Comparison of ENCODE assay signal across 8 mouse cellular contexts in the genomic region with DNA sequence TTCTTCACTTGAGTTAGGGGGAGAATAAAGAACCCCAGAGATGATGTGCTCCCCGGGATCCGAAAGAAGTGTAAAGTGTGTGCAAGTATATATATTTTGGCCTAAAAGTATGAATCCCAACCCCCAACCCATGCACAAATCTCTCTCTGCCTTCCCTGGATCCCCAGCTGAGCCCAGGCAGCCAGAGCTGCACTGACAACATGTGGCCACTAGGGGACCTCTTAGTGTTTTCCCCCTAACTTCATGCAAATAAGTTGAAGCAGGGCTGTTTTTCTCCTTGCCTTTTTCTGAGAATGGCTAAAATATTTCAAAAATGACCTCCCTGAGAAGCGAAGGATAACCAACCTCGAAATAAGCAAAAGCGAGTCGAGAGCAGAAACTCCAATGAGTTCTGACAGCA. TPM values are rescaled to one million over a fixed set of nuclear protein-coding genes. Genes with fewer than 3 reads are reported as not detected.
A peak's percentile ranks its signal among the peaks of the same experiment; 100 is the strongest.
DNase-seq lines count a peak whose midpoint lies in the region; ATAC-seq lines count a peak whose summit lies in the region.

No protein-coding gene starts in this region.

- no peak overlapping the region for H3K9ac ChIP-seq in heart, embryonic 12.5 days
- H3K9ac ChIP-seq in embryonic facial prominence, embryonic 11.5 days (replicated peaks; ENCODE audit: low read length), result no peak overlapping the region

- H3K36me3 ChIP-seq in heart, embryonic 12.5 days, result no peaks in the 10 kb centered on the region
- no peaks in the 10 kb centered on the region for H3K36me3 ChIP-seq in embryonic facial prominence, embryonic 11.5 days (replicated peaks; ENCODE audit: control insufficient read depth, insufficient read depth, low read depth, low read length)
- H3K36me3 ChIP-seq in limb, embryonic 10.5 days, result no peaks in the 10 kb centered on the region

- no peak for ATAC-seq in heart, embryonic 12.5 days (ENCODE audit: insufficient number of reproducible peaks, low FRiP score)
- ATAC-seq in embryonic facial prominence, embryonic 11.5 days (replicated peaks; ENCODE audit: insufficient number of reproducible peaks, low FRiP score, low TSS enrichment, low read depth), result no peak

- H3K27ac ChIP-seq in heart, embryonic 12.5 days (ENCODE audit: poor library complexity, severe bottlenecking), result no peak overlapping the region
- no peak overlapping the region for H3K27ac ChIP-seq in embryonic facial prominence, embryonic 11.5 days (replicated peaks; ENCODE audit: low read depth, low read length)
- H3K27ac ChIP-seq in limb, embryonic 10.5 days, result no peak overlapping the region

- H3K9me3 ChIP-seq in heart, embryonic 12.5 days (replicated peaks), result no peaks in the 10 kb centered on the region
- H3K9me3 ChIP-seq in embryonic facial prominence, embryonic 11.5 days (replicated peaks; ENCODE audit: control insufficient read depth, low read length), result no peaks in the 10 kb centered on the region
- no peaks in the 10 kb centered on the region for H3K9me3 ChIP-seq in limb, embryonic 10.5 days (replicated peaks)

- no peak overlapping the region for H3K4me3 ChIP-seq in heart, embryonic 12.5 days
- no peak overlapping the region for H3K4me3 ChIP-seq in embryonic facial prominence, embryonic 11.5 days (ENCODE audit: low read depth, low read length)
- H3K4me3 ChIP-seq in limb, embryonic 10.5 days, result no peak overlapping the region

- H3K4me2 ChIP-seq in heart, embryonic 12.5 days, result no peak overlapping the region
- H3K4me2 ChIP-seq in embryonic facial prominence, embryonic 11.5 days (ENCODE audit: low read depth, low read length), result no peak overlapping the region

- no peaks in the 10 kb centered on the region for H3K4me1 ChIP-seq in heart, embryonic 12.5 days (replicated peaks)
- H3K4me1 ChIP-seq in embryonic facial prominence, embryonic 11.5 days (ENCODE audit: control insufficient read depth, insufficient read depth, low read length), result no peaks in the 10 kb centered on the region
- H3K4me1 ChIP-seq in limb, embryonic 10.5 days, result no peaks in the 10 kb centered on the region

- DNase-seq in heart, adult 11 months, result peak; percentile 89
- peak; percentile 17 for DNase-seq in urinary bladder, postnatal 14 days (ENCODE audit: low spot score)
- no peak for DNase-seq in urinary bladder, adult 2 months (ENCODE audit: low spot score)
- peak; percentile 31 for DNase-seq in embryonic facial prominence, embryonic 11.5 days (ENCODE audit: low spot score)
- peak; percentile 39 for DNase-seq in limb, embryonic 10.5 days (ENCODE audit: low spot score)
- peak; percentile 16 for DNase-seq in right cerebral cortex, postnatal 14 days
- no peak for DNase-seq in spleen, postnatal 14 days (ENCODE audit: low spot score in 2 of 2)

- 41% methylated on average over 6 of the region's 6 CpGs for WGBS in heart, embryonic 12.5 days
- WGBS in embryonic facial prominence, embryonic 11.5 days, result 53% methylated on average over 6 of the region's 6 CpGs
- 44% methylated on average over 6 of the region's 6 CpGs for WGBS in limb, embryonic 10.5 days

- no peaks in the 10 kb centered on the region for H3K27me3 ChIP-seq in heart, embryonic 12.5 days (replicated peaks)
- H3K27me3 ChIP-seq in embryonic facial prominence, embryonic 11.5 days (ENCODE audit: control insufficient read depth, insufficient read depth, low read length), result no peaks in the 10 kb centered on the region
- H3K27me3 ChIP-seq in limb, embryonic 10.5 days (ENCODE audit: low read depth, poor library complexity, severe bottlenecking), result no peaks in the 10 kb centered on the region; the same call in 1 of the 2 replicates

RNA-seq across cellular contexts. Expression of gene Pcdh19, which starts 46.2 kb away (rescaled TPM):
- 0.17 and 0.20 TPM in 2 replicates for polyA plus RNA-seq in heart, embryonic 12.5 days (2016; fragmentation: Nextera tagmentation; extraction: Ambion mirVana)
- polyA plus RNA-seq in urinary bladder, adult 2 months (2012; rRNA removed), result 1.4 and 1.9 TPM in 2 replicates
- polyA plus RNA-seq in embryonic facial prominence, embryonic 11.5 days (2014; fragmentation: Nextera tagmentation; extraction: Ambion mirVana), result 4.7 and 5.2 TPM in 2 replicates
- polyA plus RNA-seq in limb, embryonic 10.5 days (2016; fragmentation: Nextera tagmentation; extraction: Ambion mirVana), result 3.1 and 4.0 TPM in 2 replicates

Comparison
In these comparisons a context has a peak if more than half of its experiments do, and no peak if none do; other contexts are left out.
1. DNase-seq: peak in heart, adult 11 months (single experiment), urinary bladder, postnatal 14 days (single experiment), embryonic facial prominence, embryonic 11.5 days (single experiment), limb, embryonic 10.5 days (single experiment) and right cerebral cortex, postnatal 14 days (single experiment); none in urinary bladder, adult 2 months (single experiment) and spleen, postnatal 14 days (0 of 2).